Mouse (Mus musculus) cerebellum, adult 11 months (tissue): ENCODE results near the gene Trnau1ap.

Source experiments
- DNase-seq: peaks from one replicate; pipeline ENCODE4 v3.0.0; 2022

Gene Trnau1ap

DNA sequence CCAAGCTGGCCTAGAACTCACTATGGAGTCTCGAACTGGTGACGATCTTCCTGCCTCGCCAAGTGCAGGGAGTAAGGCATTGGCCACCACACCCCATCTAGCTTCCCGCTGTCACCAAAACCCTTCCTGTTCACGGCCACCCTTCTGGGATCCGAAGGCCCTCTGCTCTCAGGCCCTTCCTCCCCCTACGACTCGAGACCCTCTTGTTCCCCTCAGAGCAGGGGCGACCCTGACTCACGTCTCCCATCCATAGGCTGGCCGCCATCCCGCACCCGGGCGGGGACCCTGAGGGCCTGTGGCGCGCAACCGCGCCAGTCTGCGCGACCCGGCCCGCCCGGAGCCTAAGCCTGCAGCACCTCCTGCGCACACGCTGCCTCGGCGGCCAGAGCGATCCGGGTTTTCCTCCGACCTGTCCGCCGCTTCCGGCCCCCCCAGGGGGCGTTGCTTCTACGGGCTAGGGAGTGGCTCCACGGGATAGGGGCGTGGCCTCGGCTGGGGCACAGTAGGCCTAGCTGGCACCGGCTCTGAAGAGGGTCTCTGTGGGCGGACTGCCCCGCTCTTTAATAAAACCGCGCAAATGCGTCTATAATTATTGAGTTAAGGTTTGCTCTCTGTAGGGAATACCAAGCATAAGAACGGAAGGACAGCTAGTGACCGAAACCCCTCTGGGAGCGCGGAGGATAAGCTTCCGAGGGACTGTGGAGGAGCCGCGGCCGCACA is at the start of gene Trnau1ap:
Gene Trnau1ap (minus strand): TSS at position 424 of the 720 bp plus-strand sequence.
- peak; percentile 84 for DNase-seq

DNA sequence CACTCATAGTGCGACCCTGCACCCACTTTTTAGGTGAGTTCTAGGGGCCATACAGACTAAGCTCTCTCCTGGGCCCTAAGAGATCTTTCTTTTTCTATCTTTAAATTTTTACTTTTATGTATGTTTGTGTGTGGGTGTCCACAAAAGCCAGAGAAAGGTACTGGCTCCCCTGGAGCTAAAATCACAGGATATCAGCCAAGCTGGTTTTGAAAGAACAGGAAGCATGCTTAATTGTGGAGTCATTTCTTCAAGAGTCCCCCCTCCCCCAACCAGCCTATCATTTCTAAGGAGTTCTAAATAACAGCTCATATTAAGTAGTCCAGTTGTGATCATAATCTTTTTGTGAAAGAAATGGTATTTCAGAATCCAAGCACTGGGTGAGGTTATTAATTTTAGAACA is 44.5 kb upstream of the Trnau1ap start:
- no peak for DNase-seq

DNA sequence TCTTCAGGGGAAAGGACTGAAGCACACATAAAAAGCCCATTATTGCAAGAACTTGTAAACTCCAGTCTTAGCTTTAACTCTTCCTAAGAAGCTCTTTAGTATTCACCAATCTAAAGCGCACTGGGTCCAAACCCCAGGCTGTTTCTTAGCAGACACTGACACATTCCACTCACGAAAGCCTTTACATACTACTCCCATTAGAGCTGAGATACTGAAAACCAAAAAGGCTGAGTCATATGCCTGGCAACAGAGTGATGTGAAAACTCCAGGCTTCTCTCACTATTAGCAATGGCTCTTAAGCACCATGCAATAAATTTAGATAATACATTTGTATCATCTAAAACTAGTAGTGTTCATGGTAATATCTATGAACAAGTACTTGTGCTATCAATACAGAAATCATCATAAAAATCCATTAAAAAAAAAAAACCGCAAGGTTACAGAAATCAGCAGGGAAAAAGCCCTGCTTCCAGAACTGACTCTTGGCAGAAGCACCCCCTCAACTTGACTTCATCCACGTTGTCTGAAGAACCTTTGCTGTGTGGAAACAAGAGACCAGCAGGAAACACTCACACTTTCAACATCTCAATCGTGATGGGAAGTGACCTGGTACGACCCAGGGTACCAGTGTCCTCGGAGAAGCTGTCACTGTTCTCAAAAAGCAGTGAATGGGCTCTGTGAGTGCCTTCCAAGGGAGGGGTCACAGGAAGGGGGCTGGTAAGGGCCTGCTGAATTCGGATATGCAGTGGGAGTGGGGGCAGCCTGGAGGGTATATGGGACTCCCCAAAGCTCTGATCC is 40.8 kb upstream of the Trnau1ap start:
- DNase-seq: no peak

DNA sequence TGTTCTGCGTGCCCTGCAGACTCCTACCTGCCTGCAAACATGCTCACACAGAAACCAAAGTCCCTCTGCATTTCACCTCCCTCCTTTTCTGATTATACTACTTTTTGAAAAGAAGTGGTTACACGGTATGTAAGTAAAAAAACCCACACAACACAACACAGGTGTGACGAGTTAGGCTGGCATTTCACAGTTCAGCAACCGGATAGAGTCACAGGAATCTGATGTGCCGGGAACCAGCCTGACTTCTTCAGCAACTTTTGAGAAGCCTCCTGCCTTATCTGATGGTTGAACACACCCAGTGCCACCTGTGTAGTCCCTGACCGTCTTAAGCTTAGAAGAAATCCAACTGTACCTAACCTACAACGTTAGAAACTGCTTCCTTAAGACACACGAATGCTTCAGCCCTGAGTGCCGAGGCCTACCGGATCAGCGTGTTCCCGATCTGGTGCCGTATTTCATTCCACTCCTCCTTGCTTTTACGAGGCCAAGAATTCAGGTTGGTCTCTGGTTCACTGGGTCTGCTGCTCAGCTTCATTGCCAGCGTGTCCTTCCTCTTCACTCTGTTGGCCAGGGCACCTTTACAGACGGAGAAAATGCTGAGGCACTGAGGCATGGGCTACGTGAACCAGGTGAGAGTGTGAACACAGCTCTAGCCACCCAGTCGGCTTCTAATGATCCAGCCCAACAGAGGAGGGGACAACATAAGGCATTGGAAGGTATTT is 38.3 kb upstream of the Trnau1ap start:
- no peak for DNase-seq

DNA sequence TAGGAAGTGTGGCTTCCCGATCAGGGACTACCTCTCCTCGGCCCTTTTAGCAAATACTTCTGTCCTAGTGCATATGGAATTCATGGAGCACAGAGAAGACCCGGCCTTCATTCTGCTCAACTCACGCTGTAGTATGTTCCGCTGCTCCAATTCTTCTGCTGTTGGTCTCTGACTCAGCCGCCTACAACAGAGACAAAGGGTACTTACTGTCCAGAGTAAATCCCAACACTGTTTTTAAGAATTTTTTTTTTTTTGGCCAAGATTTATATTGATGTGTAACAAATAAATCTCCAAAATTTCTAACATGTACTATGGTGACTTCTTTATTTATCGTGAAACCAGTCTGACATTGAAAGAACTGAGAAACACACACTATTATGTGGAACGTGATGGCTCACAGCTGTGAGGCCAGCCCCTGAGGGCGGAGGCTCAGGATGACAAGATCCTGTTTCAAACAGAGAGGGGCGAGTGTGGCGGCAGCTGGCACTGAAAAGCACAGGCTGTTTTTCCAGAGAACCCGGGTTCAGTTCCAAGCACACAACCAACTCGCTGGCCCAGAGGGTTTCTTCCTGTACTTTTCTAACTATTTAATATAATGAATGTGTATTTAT is 36.2 kb upstream of the Trnau1ap start:
- DNase-seq: no peak

DNA sequence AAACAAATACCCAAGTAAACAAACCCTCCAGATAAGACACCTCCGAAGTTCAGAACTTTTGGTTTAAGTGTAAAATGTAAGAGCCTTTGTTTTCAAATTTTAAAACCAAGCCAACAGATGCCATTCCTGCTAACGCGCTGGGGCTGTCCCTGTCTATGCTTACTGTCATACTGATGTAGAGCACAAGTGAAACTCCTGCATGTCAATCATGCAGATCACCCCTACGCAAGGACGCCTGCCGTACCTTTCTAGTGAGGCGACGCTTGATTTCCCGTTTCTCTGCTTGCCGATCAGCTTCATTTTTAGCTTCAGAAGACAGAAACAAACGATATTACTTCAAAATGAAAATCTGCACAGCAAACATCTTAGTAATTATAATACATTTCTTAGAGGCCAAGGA is 34.1 kb upstream of the Trnau1ap start:
- no peak for DNase-seq

DNA sequence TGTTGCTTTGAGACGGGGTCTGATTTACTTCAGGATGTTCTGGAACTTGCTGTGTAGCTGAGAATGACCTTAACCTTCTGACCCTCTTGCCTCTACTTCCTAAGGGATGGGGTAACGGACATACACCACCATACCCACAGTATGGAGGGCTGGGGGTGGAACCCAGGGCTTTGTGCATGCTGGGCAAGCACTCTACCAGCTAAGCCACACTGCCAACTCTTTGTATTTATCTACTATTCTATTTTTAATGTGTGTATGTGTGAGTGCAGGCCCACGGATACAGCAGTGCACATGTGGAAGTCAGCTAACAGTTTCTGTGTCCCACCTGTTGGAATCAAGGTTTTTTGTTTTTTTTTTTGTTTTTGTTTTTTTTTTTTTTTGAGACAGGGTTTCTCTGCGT is 30.2 kb upstream of the Trnau1ap start:
- DNase-seq: no peak

DNA sequence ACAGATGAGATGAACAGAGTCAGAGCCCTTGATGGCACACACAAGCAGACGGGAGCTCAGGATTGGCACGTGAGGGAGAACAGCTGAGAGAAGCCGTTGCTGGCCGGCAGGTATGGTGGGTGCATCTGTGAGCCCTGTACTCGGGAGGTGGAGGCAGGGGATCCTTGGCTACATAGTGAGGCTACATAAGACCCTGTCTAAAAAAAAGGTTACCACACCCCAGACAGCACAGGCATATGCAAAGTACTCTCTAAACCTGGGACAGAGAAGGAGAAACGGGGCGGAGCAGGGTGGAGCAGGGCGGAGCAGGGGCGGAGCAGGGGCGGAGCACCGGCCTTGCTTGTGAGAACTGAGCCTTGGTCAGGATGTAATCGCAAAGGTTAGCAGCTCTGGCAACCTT is 26.8 kb upstream of the Trnau1ap start:
- DNase-seq: no peak

DNA sequence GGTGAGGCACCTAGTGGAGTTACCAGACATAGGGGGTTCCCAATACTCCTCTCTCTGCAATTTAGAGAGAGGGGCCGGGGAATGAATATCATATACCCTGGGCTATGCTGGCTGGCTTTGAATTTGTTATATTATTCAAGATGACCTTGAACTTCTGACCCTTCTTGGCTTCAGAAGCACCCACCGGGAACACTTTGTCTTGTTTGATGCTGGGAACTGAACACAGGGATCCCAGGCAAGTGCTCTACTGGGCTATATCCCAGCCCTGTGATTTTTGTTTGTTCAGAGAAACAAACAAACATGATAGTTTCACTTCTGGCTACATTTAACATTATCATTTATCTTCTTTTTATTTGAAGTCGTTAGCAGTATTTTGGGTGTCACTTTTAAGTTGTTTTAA is 26.1 kb upstream of the Trnau1ap start:
- no peak for DNase-seq

DNA sequence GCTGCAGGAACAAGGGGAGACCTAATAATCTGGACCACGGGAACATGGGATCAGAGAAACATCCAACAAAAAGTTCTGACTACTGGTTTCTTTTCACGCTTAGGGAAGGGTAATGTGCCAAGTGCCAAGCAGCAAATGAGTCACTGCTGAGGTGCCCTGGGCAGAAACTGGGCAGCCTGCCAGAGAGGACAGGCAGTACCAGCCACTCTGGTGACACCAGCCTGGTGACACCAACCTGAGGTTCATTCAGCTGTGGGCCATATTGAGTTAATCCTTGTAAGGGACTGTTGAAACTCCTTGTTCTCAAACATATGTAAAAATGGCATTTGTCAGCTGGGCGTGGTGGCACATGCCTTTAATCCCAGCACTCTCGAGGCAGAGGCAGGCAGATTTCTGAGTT is 25.2 kb upstream of the Trnau1ap start:
- DNase-seq: no peak

DNA sequence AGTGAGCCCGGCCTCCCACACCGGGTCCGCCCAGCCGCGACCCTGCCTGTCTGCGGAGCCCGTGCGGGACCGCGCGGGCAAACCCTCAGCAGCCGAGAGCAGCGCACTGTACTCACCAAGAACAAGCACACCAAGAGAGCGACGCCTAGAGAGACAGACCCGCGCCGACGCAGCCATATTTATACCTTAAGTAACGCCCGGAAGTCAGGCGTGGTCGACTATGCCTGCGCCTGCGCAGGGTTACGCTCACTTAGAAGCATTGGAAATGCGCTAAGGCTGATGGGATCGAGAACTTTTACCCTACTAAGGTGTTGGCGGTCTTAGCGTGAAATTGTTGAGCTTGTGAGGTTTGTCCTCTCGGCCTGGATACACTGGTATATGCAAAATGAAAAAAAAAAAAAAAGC is 24.1 kb upstream of the Trnau1ap start, which contains the start of gene Rcc1:
Gene Rcc1 (minus strand): TSS at position 125 of the 405 bp plus-strand sequence.
- DNase-seq: peak; percentile 78

DNA sequence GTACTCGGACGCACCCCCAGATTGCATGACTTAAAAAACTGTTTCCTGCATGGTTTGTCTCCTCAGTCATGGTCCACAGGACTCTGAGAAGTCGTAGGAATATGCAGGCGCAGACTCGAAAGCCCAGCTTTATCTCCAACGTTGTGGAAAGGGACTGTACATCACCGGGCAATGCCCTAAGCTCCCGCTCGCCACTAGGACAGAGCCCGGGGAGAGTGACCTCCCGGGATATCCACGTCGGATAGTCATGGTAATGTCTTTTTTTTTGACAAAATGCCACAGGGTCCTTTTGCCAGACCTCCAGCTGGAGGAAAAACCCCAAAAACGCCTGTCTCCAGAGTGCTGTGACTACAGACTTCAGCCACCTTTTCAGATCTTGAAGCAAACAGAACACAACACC is 23.4 kb upstream of the Trnau1ap start:
- DNase-seq: no peak

DNA sequence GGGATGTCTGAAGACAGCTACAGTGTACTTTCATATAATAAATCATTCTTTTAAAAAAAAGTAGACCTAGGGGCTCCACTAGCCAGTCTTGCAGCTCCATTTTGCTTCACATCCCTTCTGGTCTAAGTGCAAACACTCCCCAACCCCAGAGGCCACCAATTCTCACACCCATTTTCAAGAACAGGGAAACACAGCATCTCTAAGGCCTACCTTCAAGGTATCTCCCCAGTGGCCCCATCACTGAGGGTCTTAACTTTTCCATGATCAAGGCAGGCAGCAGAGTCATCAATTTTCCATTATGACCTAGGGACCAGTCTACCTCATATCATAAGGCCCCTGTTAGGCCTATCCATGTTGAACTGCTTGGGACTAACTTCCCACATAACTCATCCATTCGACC is 22.1 kb upstream of the Trnau1ap start:
- no peak for DNase-seq

DNA sequence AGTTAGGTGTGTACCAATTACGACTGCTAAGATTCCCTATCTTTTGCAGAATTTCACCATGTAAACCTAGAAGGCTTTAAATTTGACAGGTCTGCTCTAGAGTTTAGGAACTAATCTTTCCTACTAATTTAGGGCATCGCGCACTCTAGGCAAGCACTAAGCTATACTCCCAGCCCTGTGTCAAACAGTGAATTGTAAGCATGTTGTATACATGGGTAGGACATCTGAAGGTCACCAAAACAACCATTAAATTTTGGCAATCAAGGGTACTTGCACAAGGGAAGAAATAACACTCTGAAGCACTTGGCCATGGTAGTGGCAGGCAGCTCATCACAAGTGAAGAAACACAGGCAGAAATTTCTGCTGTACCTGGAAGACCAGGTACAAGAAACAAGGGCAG is 21.5 kb upstream of the Trnau1ap start:
- DNase-seq: no peak

DNA sequence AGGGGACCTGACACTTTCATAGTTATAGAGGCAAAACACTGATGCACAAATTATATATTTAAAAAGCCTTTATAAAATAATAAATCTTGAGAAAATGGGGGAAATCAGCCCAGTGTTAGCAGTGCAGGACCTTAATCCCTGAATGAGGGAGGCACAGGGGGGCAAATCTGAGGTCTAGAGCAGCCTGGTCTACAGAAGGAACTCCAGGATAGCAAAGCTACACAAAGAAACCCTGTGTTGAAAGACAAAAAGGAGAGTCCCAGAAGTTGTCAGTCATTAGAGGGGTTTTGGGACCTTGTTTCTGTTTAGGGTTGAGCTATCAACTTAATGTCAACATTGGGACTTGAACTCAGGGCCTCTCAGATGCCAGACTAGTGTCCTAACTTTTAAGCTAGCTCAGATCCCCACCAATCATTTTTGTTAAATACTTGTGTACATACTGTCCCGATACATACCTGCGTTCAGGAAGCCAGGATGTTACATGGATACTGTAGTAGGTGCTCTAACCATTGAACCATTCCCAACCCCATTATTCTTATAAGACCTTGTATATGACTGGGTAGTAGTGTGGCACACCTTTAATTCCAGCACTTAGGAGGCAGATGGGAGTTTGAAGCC is 20.9 kb upstream of the Trnau1ap start:
- no peak for DNase-seq

DNA sequence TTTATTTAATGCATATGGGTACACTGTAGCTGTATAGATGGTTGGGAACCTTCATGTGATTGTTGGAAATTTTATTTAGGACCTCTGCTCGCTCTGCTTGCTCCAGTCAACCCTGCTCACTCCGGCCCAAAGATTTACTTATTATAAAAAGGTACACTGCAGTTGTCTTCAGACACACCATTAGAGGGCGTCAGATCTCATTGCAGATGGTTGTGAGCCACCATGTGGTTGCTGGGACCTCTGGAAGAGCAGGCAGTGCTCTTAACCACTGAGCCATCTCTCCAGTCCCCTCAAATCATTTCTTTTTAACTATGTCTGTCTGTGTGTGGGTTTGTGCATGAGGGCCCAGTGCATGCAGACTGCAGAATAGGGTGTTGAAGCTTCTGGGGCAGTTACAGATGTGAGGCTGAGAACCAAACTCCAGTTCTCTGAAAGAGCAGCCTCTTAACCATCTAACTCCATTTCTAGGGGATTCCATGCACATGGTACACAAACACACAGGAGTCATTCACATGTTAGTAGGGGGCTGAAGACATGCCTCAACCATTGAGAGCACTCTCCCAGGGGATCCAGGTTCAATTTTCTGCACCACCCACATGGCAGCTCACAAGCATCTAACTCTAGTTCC is 20.3 kb upstream of the Trnau1ap start:
- no peak for DNase-seq

DNA sequence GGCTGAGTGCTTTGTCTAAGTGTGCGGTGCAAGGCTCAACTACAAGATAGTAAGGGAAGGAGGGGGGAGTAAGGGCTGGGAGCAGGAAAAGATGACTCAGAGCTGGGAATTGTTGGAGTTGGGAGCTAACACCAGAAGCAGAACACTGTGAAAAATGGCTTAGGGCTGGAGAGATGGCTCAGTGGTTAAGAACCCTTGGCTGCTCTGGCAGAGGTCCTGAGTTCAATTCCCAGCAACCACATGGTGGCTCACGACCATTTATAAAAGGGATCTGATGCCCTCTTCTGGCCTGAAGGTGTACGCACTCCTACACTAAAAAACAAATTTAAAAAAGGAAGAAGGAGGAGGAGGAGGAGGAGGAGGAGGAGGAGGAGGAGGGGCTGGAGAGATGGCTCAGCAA is 17.3 kb upstream of the Trnau1ap start:
- DNase-seq: no peak

DNA sequence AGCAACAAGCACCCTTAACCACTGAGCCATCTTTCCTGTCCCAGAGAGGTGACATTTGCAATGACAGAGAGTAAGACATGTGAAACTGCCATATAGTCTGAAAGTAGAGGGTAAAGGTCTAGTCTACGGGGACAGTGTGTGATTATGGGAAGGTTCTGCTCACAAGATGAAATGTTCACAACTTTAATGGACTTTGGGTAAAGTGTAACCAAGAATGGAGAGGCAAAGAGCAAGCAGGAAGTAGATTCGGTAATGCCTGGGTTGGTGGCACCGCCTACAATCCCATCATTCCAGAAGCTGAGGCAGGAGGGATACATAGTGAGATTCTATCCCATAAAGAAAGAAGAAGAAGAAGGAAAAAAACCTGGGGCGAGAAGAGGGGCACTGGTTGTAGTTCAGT is 16.9 kb upstream of the Trnau1ap start:
- no peak for DNase-seq

DNA sequence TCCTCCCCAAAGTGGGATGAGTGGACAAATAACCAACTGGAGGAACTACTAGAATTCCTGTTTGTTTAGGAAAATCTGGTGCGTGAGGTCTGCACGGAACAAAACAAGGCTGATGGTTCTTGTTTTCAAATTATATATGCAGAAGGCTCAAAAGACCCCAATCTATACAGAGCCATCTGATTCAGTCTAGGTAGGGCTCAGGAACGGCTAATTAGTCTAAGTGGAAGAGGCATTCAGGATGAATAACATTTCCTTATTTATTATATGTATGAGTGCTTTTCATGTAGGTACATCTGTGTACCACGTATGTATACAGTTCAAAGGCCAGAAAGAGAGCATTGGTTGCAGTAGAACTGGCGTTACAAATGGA is 16.5 kb upstream of the Trnau1ap start:
- DNase-seq: no peak

DNA sequence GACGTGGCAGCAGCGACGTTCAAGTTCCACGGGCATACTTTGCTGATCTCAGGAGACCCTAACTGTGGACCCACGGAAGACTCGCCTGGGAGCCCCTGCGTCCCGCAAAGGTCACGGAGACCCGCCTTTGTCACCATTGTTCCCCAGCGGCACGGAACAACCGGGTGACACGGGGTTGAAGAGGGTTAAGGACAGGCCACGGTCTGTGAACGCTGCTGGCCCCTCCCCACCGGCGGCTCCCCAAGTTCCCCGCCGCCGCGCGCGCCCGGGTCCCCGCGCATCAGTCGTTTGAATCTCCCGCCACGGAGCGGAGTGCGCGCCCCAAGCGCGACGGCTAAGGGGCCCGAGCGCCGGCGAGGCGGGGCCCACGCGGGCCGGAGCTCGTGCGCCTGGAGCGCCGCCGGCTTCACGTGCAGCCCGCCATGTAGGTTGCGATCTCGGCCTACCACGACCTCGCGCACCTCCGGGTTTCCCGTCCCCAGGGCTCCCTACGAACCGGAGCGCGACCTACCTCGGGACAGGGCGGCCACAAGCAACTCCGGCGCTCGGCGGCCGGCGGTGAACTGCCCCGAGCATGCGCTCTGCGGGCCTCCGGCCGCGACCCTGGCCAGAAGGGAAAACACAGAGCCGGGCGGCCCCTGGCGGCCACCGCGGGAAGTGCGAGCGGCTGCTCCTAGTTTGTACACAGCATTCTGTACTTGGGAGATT is 16.0 kb upstream of the Trnau1ap start:
- peak; percentile 95 for DNase-seq

DNA sequence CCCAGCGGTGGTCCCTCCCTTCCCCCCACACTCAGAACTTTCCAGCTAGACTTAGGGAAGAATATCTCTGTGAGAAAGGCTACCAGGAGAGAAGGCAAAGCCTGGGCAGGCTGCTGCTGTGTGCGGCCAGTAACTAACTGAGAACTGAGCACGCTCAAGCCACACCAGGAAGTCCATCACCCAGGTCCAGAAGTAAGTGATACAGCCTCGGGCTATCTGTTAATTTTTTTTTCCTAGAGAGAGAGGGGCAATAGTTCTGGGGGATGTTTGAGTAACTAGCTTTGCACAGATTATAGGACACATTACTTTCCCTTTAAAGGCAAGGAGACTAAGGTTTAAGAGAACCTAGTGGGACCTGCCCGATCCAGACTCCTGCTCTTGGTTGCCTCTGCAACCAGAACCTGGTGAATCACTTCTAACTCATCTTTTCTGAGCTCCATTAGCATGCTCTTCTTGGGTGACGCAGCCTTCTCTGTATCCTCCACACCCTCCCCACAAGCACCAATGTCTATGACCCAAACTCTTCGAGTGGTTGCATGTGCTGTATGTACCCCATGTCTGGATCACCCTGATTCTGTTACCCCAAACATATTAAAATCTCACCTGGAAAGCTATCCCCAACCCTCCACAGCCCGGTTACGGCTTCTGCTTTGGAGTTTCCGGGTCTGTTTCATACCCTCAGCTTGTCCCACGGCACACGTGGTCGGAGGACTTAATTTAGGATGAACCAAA is 15.2 kb upstream of the Trnau1ap start:
- no peak for DNase-seq
